Mouse (Mus musculus) subcutaneous adipose tissue, adult 2 months (tissue): Measurements from ENCODE around the gene Hnrnpll. TPM values are rescaled to one million over a fixed set of nuclear protein-coding genes. Genes with fewer than 3 reads are reported as not detected.

ENCODE experiments used
- polyA plus RNA-seq: library from polyadenylated mRNA; depleted of rRNA; stranded (reverse); fragments of >200 nt; gene quantifications from 2 replicates; pipeline ENCODE4 v1.2.3, GENCODE M21; 2012; ENCODE audit warnings: low replicate concordance; rRNA removed

Hnrnpll gene
- polyA plus RNA-seq: 13.5 and 22.0 TPM in 2 replicates

DNA sequence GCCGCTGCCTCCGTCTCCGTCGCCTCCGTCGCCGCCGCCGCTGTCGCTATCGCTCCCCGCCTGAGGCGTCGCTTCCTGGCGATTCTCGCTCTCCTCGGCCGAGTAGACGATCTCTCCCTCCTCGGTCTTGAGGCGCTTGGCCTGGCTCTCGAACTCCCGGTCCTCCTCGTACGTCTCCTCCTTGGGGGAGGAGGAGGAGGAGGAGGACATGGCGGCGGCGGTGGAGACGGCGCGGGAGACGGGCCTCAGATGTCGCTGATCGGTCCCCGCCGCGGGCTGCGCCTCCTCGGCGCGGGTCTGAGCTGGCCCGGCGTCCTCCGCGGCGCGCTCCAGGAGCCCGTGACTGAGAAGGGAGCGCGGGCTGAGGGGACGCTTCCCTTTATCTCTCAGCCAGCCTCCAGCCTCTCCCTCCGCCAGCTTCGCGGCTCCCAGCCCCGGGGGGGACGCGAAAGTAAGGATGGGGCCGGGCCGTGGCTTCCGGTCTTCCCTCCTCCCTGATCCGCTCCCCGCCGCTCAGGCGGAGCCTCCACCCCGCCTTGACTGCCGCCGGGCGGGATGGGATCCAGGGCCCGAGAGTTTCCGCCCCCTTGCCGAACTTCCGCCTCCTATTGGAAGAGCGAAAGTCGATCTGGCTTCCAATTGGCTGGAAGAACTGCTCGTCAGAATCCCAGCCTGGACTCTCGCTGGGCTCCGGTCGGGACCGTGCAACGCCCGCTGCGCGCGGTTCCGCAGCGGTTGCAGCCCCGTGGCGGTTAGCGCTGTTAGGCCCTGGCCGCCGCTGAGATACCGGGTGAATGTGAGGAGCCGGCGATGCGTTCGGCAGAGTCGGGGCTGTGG lies at the start of gene Hnrnpll:
Hnrnpll (minus strand) TSS at position 552 of the 837 bp plus-strand sequence.

Other genes with a start within 250 kb of the Hnrnpll start
- 17.4 and 29.3 TPM in 2 replicates for gene Atl2, start 166.2 kb downstream of the Hnrnpll start, polyA plus RNA-seq
- 37.4 and 46.1 TPM in 2 replicates for gene Galm, start 65.1 kb upstream of the Hnrnpll start, polyA plus RNA-seq
- 29.8 and 75.2 TPM in 2 replicates for gene Srsf7, start 145.0 kb upstream of the Hnrnpll start, polyA plus RNA-seq
- 0.04 TPM in 1 of 2 replicates, not detected in the other for gene Ttc39d, start 145.1 kb upstream of the Hnrnpll start, polyA plus RNA-seq
- gene Gemin6, start 162.1 kb upstream of the Hnrnpll start, polyA plus RNA-seq: 3.4 and 4.7 TPM in 2 replicates
- gene Morn2, start 227.9 kb upstream of the Hnrnpll start, polyA plus RNA-seq: 4.3 and 7.4 TPM in 2 replicates
- gene Dhx57, start 228.1 kb upstream of the Hnrnpll start, polyA plus RNA-seq: 7.9 and 13.7 TPM in 2 replicates
- 0.23 and 0.81 TPM in 2 replicates for gene Arhgef33, start 245.1 kb upstream of the Hnrnpll start, polyA plus RNA-seq